Mouse (Mus musculus) lung, embryonic 16.5 days (tissue): ENCODE measurements around the gene Prkce. TPM values are rescaled to one million over a fixed set of nuclear protein-coding genes. Genes with fewer than 3 reads are reported as not detected.

Experiments used
- ATAC-seq: fragments of 200-750 bp; cut with Nextera tagmentation; 2 replicates; pipeline ENCODE4 v1.8.0; 2017; ENCODE audit warnings: low read depth, mild to moderate bottlenecking, moderate library complexity
- H3K27ac ChIP-seq: fragments of 300-500 bp; sonication (generic); 2 replicates; pipeline ENCODE4 v1.5.1; 2014; ENCODE audit warnings: mild to moderate bottlenecking, control low read depth, low read length
- H3K27me3 ChIP-seq: fragments of 300-500 bp; sonication (generic); 2 replicates; pipeline ENCODE4 v1.6.1; 2014; ENCODE audit warnings: low read depth, low read length, mixed read lengths; ENCODE audit not compliant: control insufficient read depth, insufficient read depth
- H3K36me3 ChIP-seq: fragments of 300-500 bp; sonication (generic); 2 replicates; pipeline ENCODE4 v1.6.1; 2014; ENCODE audit warnings: low read length; ENCODE audit not compliant: control insufficient read depth, insufficient read depth
- H3K4me1 ChIP-seq: fragments of 300-500 bp; sonication (generic); replicated peaks from 2 replicates; pipeline ENCODE4 v1.6.1; 2014; ENCODE audit warnings: low read length, mixed read lengths; ENCODE audit not compliant: control insufficient read depth, insufficient read depth
- H3K4me2 ChIP-seq: fragments of 300-500 bp; sonication (generic); 2 replicates; pipeline ENCODE4 v1.6.1; 2014; ENCODE audit warnings: low read depth, low read length, control low read depth
- H3K4me3 ChIP-seq: fragments of 300-500 bp; sonication (generic); 2 replicates; pipeline ENCODE4 v1.5.1; 2014; ENCODE audit warnings: mild to moderate bottlenecking, low read length, control low read depth
- H3K9ac ChIP-seq: fragments of 300-500 bp; sonication (generic); 2 replicates; pipeline ENCODE4 v1.6.1; 2014; ENCODE audit warnings: low read length, control low read depth
- H3K9me3 ChIP-seq: fragments of 300-500 bp; sonication (generic); 2 replicates; pipeline ENCODE4 v1.6.1; 2016; ENCODE audit warnings: low read length; ENCODE audit not compliant: control insufficient read depth
- WGBS: fragments of 180-500 bp; shearing (Covaris S2); extraction: QIAGEN DNeasy Blood & Tissue Kit; methylation state at CpG from one replicate; pipeline ENCODE4 v1.1.7; 2014; 5-methylcytosine and 5-hydroxymethylcytosine counted together
- polyA plus RNA-seq: library from polyadenylated mRNA; unstranded; fragments of >200 nt; fragmentation: Nextera tagmentation; extraction: Ambion mirVana; gene quantifications from 2 replicates; pipeline ENCODE4 v1.2.1, GENCODE M21; 2015

Prkce gene
- polyA plus RNA-seq, 1 experiment from 2014 or later: 4.9 TPM

- WGBS: 92% methylated on average over 1 of the region's 1 CpGs
- Histone ChIP-seq H3K9ac (no peak overlapping the region), H3K27ac (no peak overlapping the region), H3K36me3 (no peaks in the 10 kb centered on the region), H3K9me3 (peaks cover 4% of the 10 kb centered on the region; the same call in 1 of the 2 replicates), H3K4me3 (no peak overlapping the region), H3K4me2 (no peak overlapping the region), H3K27me3 (no peaks in the 10 kb centered on the region), H3K4me1 (peaks cover 4% of the 10 kb centered on the region; the same call in 1 of the 2 replicates)
- no peak for ATAC-seq
These were observed 17.9 kb upstream of the Prkce start for GRCm38 (mm10) chr17:86149726-86150125.

DNA sequence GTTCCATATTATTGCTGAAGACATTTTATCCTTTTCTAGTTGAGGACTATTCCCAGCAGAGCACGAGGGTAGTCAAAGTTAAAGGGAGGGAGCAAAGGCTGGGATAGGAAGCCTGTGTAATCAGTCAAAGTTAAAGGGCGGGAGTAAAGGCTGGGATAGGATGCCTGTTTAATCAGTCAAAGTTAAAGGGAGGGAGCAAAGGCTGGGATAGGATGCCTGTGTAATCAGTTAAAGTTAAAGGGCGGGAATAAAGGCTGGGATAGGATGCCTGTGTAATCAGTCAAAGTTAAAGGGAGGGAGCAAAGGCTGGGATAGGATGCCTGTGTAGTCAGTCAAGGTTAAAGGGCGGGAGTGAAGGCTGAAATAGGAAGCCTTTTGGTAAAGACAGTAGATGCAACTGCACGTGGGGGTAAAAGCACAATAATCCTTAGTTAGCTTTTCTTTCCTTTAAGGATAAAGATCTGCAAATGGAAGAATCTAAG lies 16.7 kb upstream of the Prkce start:
- WGBS: 5% methylated on average over 5 of the region's 5 CpGs
- Histone ChIP-seq H3K4me3 (no peak overlapping the region), H3K4me2 (no peak overlapping the region), H3K27ac (no peak overlapping the region), H3K4me1 (no peaks in the 10 kb centered on the region; the same call in 1 of the 2 replicates), H3K36me3 (no peaks in the 10 kb centered on the region), H3K9me3 (peaks cover 4% of the 10 kb centered on the region; the same call in 1 of the 2 replicates), H3K27me3 (no peaks in the 10 kb centered on the region), H3K9ac (no peak overlapping the region)
- peak; percentile 97 for ATAC-seq

- no peak overlapping the region for H3K27ac ChIP-seq
- H3K9ac ChIP-seq: no peak overlapping the region
- ATAC-seq: no peak
- H3K4me1 ChIP-seq: no peaks in the 10 kb centered on the region
- H3K9me3 ChIP-seq: peaks cover 4% of the 10 kb centered on the region; the same call in 1 of the 2 replicates
- WGBS: 82% methylated on average over 6 of the region's 6 CpGs
- H3K4me3 ChIP-seq: no peak overlapping the region
- H3K4me2 ChIP-seq: no peak overlapping the region
- no peaks in the 10 kb centered on the region for H3K27me3 ChIP-seq
- H3K36me3 ChIP-seq: no peaks in the 10 kb centered on the region
These were observed 10.6 kb upstream of the Prkce start for GRCm38 (mm10) chr17:86156999-86157398.

DNA sequence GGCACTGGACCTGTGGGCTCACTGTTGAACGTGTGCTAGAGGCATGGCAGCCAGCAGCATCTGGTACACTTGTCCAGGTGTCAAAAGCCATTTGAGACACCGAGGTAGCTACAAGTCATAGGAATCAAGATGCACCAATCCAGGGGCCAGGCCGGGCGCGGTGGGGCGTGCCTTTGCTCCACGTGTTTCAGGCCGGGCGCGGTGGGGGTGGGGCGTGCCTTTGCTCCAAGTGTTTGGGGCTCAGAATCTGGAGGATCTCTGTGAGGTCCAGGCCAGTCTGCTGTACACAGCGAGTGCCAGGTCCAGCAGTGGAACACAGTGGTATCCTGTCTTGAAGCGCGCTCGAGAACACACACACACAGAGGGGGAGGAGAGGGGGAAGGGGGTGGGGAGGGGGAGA lies 4.9 kb upstream of the Prkce start:
- H3K36me3 ChIP-seq: no peaks in the 10 kb centered on the region
- no peaks in the 10 kb centered on the region for H3K27me3 ChIP-seq
- H3K9me3 ChIP-seq: no peaks in the 10 kb centered on the region
- no peak overlapping the region for H3K27ac ChIP-seq
- no peak overlapping the region for H3K4me3 ChIP-seq
- H3K4me2 ChIP-seq: no peak overlapping the region
- H3K9ac ChIP-seq: no peak overlapping the region
- WGBS: 66% methylated on average over 15 of the region's 15 CpGs
- no peak for ATAC-seq
- H3K4me1 ChIP-seq: peaks cover 9% of the 10 kb centered on the region; the same call in 1 of the 2 replicates

DNA sequence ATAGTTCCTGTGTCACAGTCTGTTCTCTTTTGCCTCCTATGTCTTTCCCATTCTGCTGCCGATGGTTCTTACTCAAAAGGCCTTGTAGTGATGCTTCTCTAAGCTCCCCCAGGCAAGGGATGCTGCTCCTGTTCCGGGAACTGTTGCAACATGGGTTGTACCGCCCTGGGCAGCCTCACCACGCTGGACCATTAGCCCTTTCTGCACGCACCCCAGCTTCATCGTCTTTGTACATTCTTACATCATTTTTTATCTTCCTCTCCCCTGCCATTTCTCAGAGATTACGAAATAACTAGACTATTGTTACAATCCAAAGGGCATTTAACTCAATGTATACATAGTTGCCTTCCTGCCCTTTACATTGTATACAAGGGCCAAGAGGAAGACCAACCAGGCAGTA lies 3.2 kb upstream of the Prkce start:
- ATAC-seq: no peak
- Histone ChIP-seq H3K4me2 (no peak overlapping the region), H3K9me3 (no peaks in the 10 kb centered on the region), H3K4me3 (no peak overlapping the region), H3K4me1 (peaks cover 14% of the 10 kb centered on the region; the same call in 1 of the 2 replicates), H3K36me3 (no peaks in the 10 kb centered on the region), H3K9ac (no peak overlapping the region), H3K27ac (no peak overlapping the region), H3K27me3 (no peaks in the 10 kb centered on the region)
- WGBS: 48% methylated on average over 7 of the region's 7 CpGs

GRCm38 (mm10) chr17:86166051-86166566 lies 1.5 kb upstream of the Prkce start:
- no peaks in the 10 kb centered on the region for H3K9me3 ChIP-seq
- H3K4me2 ChIP-seq: peak overlapping the region; percentile 97
- H3K4me3 ChIP-seq: peak overlapping the region; percentile 85
- 2% methylated on average over 19 of the region's 19 CpGs for WGBS
- no peaks in the 10 kb centered on the region for H3K27me3 ChIP-seq
- H3K4me1 ChIP-seq: peaks cover 22% of the 10 kb centered on the region
- peak overlapping the region; percentile 94 for H3K9ac ChIP-seq
- H3K27ac ChIP-seq: peak overlapping the region; percentile 95
- H3K36me3 ChIP-seq: no peaks in the 10 kb centered on the region
- ATAC-seq: no peak

GRCm38 (mm10) chr17:86166567-86167319 lies 842 bp upstream of the Prkce start:
- peak overlapping the region; percentile 85 for H3K4me3 ChIP-seq
- peak overlapping the region; percentile 97 for H3K4me2 ChIP-seq
- WGBS: under 1% methylated on average over 46 of the region's 46 CpGs
- H3K27ac ChIP-seq: peak overlapping the region; percentile 95
- H3K9me3 ChIP-seq: no peaks in the 10 kb centered on the region
- no peaks in the 10 kb centered on the region for H3K27me3 ChIP-seq
- peaks cover 22% of the 10 kb centered on the region for H3K4me1 ChIP-seq
- H3K9ac ChIP-seq: peak overlapping the region; percentile 94
- H3K36me3 ChIP-seq: no peaks in the 10 kb centered on the region
- peak; percentile 74 for ATAC-seq

DNA sequence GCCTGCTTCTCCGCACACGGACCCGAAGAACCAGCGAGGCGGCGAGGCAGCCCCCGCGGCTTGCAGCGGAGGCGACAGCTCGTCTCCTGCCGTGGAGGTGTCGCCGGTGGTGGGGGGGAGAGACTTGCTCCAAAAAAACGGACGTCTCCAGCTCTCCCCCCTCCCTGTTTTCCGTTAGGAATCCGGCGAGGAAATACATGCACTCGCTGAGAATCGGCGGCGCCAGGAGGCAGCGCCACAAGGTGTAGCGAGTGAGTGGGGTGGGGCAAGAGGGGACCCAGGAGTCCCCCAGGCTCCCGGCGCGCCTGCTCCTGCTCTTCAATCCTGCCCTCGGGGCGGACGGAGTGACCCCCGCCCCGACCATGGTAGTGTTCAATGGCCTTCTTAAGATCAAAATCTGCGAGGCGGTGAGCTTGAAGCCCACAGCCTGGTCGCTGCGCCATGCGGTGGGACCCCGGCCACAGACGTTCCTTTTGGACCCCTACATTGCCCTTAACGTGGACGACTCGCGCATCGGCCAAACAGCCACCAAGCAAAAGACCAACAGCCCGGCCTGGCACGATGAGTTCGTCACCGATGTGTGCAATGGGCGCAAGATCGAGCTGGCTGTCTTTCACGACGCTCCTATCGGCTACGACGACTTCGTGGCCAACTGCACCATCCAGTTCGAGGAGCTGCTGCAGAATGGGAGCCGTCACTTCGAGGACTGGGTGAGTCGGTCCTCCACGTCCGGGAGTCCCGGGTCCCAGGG lies 821 bp downstream of the Prkce start:
- ATAC-seq: 0 out of 2 replicates have a peak, but pooled peaks have one; percentile 4
- under 1% methylated on average over 64 of the region's 64 CpGs for WGBS

DNA sequence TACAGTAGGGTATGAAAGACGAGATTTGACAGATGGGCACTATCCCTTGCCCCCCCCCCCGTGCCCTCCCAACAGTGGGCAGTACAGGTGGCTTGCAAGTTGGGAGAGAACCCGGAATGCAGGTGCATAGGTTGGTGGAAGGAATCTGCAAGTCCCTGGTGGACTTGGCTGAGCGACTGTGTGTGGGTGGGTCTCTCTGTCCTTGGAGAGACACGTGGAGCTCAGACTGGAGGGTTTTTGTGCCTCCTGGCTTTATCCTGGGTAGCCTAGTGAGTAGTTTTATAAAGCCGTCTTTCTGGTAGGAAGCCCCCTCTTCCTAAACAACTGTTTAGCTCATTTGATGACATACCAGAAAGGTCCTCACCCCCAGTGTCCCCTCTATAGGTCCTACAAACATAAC lies 1.5 kb downstream of the Prkce start:
- no peaks in the 10 kb centered on the region for H3K9me3 ChIP-seq
- 11% methylated on average over 6 of the region's 6 CpGs for WGBS
- H3K4me1 ChIP-seq: peaks cover 22% of the 10 kb centered on the region
- H3K36me3 ChIP-seq: no peaks in the 10 kb centered on the region; the same call in 1 of the 2 replicates
- H3K27ac ChIP-seq: no peak overlapping the region
- no peak for ATAC-seq
- peak overlapping the region; percentile 85 for H3K4me3 ChIP-seq
- H3K27me3 ChIP-seq: no peaks in the 10 kb centered on the region
- H3K9ac ChIP-seq: peak overlapping the region; percentile 94
- peak overlapping the region; percentile 97 for H3K4me2 ChIP-seq

More for the DNA sequence above, 821 bp downstream of the Prkce start:
- peak overlapping the region; percentile 94 for H3K9ac ChIP-seq
- H3K9me3 ChIP-seq: no peaks in the 10 kb centered on the region
- peak overlapping the region; percentile 97 for H3K4me2 ChIP-seq
- peaks cover 22% of the 10 kb centered on the region for H3K4me1 ChIP-seq
- H3K36me3 ChIP-seq: no peaks in the 10 kb centered on the region; the same call in 1 of the 2 replicates
- peak overlapping the region; percentile 95 for H3K27ac ChIP-seq
- H3K4me3 ChIP-seq: peak overlapping the region; percentile 85
- H3K27me3 ChIP-seq: no peaks in the 10 kb centered on the region
